Mouse (Mus musculus) brain, embryonic 18.5 days (tissue): ENCODE measurements around the gene Bank1.
A peak's percentile ranks its signal among the peaks of the same experiment; 100 is the strongest.

Experiments
- DNase-seq: peaks from one replicate; pipeline ENCODE4 v3.0.0-alpha.2; 2012; ENCODE audit warnings: low read depth, low spot score

Bank1 gene

DNA sequence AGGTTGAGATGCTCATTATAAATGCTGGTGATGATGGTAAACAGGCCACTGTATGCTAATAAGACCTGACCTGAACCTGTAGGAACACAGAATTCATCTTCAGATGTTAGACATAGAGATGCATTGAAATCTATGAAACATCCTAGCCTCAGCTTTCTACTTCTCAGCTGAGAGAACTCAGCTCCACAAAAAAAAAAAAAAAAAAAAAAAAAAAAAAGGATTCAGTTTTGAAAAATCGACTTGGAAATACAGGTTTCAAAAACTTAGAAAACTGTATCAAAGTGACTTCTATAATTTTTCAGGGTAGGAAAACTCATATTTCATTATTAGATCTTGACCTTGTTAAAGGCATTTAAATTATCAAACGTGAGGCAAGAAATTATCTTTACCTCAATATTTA is 222.5 kb downstream of the Bank1 start:
- DNase-seq = no peak

DNA sequence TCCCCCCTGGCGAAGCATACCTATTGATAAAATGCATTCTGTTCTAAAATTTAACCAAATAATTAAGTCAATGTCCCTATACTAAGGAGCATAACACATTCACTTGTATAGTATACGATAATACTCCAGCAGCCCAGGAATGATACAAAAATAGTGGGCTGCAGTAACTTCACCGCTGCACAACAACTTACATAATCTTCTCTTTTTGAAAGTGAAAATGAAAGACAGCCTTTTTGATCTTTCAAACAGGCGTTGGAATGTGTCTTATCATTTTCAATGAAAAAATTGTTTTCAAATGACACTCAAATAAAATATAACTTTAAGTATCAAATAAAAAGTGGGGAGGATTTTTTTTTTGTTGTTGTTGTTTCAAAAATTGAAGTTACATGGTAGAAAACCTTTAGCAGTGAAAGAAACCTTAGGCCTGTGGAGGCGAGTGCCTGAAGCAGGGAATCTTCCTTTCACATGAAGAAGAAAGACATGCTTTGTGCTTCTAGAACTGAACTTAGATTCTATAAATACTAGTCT is 224.8 kb downstream of the Bank1 start:
- no peak for DNase-seq

DNA sequence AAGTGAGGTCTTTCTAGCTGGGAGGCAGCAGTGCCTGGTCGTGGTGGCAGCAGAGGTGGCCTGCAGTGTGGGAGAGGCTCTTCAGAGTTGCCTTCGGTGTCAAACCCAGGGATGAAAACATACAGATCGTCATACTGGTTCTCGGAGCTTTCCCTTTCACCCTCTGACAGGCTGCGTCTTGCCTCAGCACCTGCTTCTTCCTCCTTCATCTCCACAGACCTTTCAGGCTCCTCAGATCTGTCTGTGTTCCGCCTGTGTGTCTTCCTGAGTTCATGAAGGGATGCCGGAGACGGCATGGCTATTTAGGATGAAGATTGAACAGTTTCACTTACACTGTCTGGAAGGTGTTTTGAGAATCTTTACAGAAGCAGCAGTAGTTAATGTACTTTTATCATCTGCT is 225.6 kb downstream of the Bank1 start:
- no peak for DNase-seq

DNA sequence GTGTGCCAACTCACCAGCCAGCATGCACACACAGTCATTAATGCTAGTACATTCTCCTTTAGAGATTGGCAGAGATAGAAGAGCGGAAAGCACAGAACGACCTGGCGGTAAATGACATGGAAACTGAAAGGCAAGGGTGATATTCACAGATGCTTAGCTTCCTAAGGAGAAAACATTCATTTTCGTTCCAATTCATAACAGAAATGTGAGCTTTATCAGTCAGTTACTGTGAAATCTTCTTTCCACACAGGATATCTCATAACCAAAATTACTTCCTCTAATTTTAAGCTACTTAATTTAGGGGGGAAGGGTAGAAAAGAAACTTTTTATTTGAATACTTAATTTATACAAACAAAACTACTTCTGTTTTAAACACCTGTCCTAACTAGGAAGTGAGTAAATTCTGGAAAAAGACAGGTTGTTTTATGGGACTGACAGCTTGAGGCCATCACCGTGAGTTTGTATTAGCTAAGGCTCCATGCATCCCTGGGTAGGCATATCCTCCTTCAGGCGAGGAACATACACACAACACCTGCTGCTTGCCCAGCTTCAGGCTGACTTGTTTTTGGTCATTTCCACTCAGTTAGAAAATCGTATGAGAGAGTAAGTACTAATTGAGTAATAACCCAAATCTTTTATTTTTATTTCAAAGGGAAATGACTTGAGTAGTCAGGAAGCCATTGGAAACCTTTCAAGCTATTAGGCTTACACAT is 238.8 kb downstream of the Bank1 start:
- DNase-seq = no peak

DNA sequence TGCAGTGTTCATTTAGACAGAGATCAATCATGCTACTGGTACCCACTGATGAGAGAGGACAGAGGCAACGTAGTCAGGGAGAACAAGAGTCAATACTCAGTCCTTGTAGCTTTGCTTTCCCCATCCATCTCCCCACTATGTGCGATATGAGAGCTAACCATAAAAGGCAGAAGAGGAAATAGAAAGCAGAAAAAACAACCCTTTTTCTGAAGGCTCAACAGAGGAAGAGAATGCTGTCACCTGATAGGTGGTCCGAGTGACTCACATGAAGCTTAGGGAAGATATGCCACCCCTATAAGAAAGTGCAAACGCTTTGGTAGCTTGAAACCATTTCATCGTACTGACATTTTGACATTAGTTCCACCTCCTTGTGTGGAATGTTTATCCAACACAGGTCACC is 239.4 kb downstream of the Bank1 start:
- no peak for DNase-seq

DNA sequence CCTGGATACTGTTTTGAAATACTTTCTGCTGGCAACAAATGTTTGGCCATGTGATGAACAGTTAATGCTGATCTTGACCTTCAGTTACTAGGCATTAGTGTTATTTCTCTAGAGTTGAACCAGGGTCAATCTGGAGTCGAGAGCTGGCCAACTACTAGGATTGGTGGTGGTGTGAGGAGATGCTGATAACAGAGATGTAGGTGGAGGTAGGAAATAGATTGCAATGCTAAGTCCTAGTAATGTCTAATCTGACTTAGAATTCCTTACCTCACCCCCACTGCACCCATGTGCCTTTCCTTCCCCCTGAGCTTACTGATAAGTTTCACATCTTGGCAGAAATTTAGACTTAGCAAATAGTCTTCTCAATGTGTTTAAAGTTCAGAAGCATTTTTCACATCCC is 240.8 kb downstream of the Bank1 start:
- no peak for DNase-seq

DNA sequence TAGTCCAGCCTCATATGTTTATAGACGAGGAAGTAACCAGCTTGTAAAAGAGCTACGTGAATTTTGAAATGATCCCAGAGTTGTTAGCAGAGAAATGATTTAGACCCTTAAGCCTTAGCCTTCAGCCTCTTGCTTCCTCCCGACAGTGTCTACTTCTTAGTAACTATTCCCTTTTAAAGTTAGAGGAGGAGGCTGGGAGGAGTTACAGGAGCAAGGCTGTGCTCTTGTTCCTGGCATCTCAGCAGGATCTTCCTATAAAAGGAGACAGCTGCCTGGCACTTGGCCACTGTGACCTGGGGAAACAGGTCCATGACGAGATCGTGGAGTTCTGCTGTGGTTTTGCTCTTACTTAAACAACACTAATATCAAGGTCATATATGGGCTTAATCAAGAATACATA is 241.8 kb downstream of the Bank1 start:
- DNase-seq = no peak

DNA sequence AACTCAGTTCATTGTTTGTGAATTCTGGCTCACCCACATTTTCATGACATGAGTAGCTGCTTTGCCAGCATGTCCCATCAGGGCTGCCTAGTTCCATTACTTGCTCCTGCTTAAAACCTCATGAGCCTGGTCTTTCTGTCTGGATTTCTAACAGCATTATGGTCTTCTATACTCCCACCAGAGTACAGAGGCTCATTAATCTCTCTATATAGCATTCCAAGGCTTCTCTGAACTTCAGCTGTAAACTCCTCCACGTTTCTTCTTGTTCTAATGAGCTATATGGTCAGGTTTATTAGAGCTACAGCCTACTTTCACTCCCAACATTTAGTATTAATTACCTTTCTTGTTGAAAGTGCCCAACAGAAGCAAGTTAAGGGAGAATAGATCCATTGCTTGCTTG is 244.6 kb downstream of the Bank1 start:
- DNase-seq = no peak

DNA sequence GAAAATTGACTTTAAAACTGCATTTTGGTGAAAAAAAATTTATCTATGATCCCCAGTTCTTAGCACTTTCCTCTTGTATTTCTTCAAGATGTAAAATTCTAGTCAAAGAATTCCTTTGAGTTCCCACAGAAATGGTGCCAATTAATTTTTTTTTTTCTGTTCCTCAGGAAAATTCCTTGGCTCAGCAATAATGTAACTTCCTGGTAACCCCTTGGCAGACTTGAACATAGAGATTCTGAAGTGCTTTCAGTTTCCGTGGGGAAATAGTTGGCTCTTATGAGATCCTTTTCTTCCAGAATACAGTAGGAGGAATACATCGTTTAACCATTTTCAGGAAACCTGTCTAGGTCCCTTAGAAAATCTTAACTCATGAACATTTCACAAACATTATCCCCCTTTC is 247.3 kb downstream of the Bank1 start:
- DNase-seq = no peak

DNA sequence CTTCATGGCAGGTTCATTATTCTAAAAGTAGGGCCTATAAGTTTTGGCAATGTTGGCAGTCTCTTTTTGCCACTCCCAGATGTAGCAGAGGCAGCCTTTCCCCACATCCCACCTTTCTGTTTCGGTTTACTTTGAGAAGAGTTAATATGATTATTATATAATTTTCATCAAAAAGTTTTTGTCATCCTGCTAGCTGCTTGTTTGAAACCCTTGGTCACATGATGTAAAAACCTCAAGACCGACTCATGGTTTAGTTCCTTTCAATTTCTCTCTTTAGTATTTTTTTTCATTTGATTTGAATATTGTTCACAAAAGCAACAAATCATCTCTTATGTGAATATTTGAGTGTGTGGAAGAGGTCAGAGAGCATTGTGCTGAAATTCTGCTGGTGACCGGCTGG is 255.5 kb downstream of the Bank1 start:
- no peak for DNase-seq

DNA sequence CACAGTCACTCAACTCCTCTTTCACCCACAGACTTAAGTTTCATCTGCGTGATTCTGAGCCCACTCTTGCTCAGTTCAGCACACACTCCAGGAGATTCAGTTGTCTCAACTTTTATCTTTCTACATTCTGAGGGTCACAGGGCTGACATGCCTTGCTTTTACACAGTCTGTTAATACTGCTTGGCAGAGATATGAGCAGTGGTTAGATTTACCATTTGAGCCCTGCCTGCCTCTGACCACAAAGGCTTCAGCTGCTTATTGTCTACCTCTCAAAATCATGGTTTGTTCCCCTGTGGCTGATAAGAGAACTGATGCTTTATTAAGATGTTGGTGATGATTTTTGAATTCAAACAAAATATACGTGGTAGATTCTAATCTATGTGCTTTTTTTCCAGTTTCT is 264.0 kb downstream of the Bank1 start:
- no peak for DNase-seq

DNA sequence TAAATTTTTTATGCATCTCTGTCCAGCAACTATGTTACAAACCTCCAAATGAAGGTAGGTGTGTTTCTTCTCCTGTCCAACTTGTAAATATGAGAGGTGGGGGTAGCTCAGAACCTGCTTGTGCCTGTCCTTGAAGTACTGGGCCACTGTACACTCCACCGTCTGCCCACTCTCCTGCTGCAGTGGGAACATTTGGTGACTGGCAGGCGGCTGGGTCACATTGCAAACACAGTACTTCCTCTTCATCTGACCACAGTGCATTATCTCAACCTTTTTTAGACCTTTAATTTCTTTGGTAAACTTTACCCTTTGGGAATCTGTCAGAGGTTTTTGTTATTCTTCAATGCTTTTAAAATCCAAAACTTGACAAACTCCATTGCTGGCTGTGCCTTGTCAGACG is 275.2 kb downstream of the Bank1 start:
- no peak for DNase-seq

DNA sequence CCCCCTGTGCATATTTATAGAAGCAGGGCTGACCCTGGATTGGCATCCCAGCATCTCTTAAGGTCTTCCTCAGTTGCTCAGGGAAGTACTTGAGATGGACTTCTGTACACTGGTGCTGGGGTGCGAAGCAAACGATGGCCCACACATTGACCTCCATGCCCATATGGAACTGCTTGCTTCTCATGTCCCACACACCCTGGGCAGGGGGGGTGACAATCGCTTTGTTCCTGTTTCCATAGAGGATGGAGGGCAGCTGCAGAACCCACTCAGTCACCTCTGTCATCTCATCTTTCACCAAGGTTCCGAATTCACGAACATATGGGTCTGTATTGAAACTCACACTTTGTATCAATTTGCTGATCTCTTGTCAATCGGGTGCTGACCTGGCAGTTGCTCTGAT is 275.7 kb downstream of the Bank1 start:
- no peak for DNase-seq

DNA sequence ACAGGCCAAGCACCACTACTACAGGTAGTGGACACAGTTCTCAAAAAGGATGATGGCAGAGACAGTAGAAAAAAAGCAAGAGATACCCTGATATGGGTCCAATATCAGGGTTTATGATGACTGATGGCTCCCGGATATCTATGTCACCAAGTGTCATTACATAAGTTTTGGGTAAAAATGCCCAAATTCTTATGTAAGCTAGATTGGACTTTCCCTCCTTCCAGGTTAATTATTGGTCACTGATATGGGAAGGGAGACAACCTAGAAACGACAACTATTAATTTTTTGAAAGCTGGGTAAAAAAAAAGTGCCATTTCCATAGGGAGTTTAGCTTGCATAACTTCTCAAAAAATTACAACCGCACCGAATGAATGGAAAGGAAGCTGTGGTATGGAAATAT is 277.8 kb downstream of the Bank1 start:
- no peak for DNase-seq

DNA sequence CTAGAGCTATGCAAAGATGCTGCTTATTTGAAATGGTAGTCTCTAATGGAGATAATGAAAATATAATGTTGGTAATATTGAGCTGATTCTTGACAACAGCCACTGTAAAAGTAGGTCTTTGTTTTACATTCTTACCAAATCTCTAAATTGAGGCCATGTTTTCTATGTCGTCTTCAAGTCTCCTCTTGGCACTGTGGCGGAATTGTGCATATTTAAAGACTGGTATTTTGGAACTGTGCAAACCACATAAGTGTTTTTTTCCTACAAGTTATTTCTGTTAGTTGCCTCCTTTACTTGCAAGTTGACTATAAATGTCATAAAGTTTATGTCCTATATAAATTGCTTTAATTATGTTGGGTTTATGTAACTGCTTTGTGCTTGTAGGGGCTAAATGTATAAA is 280.5 kb downstream of the Bank1 start:
- no peak for DNase-seq

DNA sequence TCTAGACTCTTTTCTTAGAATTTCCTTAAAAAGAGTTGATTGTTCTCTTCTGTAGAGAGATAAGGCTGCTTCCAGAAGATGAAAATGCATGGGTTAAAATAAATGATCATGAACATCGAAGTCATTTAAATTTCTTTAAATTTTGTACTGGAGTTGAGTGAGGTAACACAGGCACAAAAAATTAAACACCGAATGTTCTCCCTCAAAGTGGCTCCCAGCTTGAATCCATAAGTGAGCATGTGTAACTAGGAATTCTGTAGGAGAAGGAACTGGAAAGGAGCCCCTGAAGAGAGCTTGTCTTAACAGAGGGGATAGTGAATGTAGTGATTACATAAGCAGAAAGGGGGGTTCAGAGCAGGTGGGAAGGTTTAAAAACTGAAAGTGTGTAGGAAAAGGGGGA is 285.8 kb downstream of the Bank1 start:
- no peak for DNase-seq

DNA sequence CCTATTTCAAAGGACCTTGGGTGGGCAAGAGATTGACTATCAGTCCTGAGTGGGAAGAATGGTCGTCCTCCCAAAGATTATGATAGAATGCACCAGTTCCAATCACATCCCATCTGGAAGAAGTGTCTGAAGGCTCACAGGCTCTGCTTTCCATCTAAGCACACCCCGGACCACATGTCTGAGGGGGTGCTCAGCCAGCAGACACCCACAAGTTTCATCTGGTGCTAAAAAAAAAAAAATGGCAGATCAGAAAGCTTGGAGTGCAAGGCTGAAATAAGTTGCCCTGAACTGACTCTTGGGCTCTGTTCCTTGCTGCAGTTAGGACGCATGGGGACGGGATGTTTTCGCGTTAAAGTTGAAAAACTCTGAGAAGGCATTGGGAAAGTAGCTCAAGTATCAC is 286.4 kb downstream of the Bank1 start:
- no peak for DNase-seq

DNA sequence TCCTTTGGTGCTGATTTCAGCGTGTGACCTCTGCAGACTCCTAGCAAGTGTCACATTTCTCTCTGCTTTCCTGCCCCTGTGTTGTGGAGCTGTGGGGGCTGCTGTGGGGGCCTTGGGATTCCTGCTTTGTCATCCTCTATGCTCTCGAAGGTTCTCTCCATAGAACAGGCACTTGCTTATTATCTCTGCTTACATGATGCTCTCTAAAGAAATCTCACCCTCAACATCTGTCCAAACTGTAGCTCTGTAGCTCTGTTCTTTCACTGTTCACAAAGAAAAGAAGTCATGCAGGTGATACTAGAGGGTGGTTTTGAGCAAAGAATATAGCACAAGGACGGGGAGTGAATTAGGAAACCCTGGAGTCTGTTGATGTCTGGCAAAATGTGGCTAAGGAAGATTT is 288.6 kb downstream of the Bank1 start:
- no peak for DNase-seq

DNA sequence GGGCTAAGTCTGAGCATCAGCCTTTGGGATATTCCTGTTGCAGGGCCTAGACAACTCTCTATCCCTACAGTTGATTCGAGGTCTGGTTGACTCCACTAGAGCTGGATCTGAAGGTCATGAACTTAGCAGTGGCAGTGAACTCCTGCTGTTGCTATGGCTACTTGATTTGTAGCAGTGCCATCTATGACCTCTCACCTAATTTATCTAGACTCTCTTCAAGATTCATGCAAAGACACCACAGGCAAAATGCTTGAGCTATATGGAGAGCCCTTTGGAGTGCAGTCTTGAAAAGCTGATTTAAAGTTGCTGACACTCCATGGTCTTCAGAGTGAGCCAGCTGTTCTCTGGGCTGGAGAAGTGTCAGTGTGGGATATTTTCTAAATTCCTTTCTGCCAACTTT is 290.1 kb downstream of the Bank1 start:
- DNase-seq = no peak

DNA sequence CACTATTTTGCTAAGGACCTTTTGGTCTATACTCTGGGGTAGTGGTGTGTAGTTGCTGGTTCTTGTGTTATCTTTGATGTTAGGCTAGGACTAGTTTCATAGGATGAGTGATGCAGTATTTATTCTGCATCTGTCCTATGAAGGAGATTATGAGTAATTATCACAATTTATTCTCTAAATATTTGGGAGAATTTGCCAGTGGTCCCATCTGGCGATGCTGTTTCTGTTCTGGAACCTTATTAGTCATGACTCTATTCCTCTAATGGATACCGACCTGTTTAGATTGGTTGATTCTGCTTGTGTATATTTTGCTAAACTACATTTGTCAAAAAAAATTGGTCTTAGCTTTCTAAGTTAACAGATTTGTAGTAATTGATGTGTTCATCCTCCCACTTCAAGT is 301.0 kb downstream of the Bank1 start:
- no peak for DNase-seq

DNA sequence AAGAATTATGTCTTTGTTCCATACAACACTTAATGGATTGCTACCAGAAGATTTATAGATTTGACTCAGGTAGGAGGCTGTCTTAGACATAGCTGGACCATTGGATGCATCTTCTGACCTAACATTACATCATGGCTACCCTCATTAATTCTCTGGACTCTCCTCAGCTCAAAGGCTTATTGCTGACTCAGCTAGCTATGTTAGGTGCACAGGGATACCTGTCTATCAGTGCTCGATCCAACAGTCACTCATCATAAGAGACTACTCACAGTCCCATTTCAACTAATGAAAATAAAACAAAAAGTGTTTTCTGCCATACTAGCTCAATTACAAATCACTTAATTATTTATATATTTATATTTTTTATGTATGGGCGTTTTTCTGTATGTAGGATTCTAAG is 308.3 kb downstream of the Bank1 start:
- DNase-seq = no peak

DNA sequence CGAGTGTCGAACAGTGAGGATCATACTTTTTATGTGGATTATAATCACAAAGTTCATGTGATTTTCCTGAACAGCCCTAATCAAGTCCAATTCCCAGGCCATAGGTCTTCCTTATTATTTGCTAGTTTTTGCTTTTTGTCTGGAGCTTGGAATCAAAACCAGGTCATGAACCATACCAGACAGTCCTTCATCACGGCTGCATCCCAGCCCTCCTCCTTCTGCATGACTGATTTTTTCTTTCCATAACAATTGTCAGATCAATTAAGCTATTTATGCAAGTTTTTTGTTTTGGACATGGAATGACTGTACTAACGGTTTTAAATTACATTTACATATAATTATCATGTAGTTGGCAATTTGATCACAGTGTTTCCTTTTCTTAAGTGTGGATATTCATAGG is 315.2 kb downstream of the Bank1 start:
- no peak for DNase-seq

DNA sequence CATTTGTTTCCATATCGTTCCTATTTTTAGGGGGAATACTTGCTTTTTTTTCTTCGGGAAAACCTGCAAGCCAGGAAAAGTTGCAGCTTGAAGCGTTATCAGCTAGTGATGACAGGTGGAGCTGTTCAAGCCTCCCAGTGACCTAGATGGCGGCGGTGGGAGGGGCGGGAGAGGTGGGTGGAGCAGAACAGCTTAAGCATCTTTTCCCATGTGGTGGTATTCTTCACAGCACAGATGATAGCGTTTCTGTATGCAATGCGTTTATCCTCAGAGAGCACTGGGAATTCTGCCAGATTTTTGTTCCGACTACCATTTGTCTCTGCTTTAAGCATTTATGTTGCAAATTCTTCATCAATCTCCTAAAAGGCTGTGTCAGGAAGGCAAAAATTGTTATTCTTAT is 318.0 kb downstream of the Bank1 start:
- peak; percentile 80 for DNase-seq
